Mouse (Mus musculus) T-helper 1 cell (primary cell): Measurements from ENCODE around the gene Slc48a1.

ENCODE experiments used
- in situ Hi-C: fragments of 300-600 bp; cut with MboI, MseI; formaldehyde crosslinking; loops from one replicate; pipeline ENCODE4 v1.15.1; 2025; ENCODE audit warnings: high pct_unique_total_duplicates

Gene Slc48a1

DNA sequence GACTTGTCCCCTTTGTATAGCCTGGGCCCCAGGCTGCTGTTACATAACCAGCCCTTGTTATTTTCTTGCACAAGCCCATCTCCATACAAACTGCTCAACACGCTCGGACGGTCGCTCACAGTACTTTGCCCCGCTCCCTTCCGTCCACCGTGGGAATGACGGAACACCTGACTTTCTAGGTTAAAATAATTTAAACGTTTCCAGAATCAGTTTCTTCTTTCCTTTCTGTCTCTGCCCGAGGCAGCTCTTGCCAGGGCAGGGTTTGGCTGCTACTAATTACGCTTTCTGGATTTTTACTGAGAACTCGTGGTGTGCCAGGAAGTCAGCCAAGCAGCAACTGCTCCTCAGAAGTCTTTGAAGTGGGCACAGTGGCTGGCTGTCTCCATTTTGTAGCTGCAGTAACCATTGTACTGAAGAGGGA lies 2.3 kb downstream of the Slc48a1 start:
- in situ Hi-C loops = no loop called here

DNA sequence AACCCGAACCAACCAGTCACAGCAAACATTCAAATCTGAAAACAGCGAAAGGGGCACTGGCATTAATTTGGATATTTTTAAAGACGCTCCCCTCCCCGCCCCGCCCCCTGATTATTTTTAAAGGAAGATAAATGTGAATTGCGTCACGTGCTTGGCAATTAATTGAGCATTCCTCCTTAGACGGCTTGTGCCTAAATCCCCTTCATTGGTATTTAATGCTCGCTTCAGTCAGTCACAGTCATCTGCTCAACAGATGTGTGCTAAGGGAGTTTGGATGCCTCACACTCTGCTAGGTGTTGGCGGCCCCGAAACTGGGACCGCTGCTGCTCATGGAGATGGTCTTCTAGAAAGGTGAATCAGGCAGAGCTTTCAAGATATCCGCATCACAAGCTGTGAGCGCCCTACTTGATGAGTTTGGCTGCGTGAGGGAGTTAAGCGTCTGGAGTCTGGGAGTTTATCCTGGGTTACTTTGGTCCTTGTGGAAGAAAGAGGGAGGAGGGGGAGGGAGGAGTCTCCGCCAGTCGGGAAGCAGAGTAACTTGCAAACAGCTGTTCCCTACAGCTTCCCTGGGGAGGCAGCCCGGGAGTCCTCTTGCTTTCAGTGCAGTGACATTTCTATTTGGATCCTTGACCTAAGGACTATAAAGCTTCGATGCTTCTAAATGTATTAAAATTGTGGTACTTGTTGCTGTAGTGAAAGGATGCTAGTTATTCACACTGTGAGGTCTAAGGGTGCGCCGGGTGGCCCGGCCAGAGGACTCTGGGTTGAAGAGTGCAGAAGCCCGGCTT lies 3.8 kb downstream of the Slc48a1 start:
- in situ Hi-C loops = no loop called here

- in situ Hi-C loops = no loop called here
Measured at GRCm38 (mm10) chr15:97782749-97783105, 4.4 kb downstream of the Slc48a1 start.

- in situ Hi-C loops = no loop called here
Measured at GRCm38 (mm10) chr15:97784092-97784559, 5.8 kb downstream of the Slc48a1 start.

DNA sequence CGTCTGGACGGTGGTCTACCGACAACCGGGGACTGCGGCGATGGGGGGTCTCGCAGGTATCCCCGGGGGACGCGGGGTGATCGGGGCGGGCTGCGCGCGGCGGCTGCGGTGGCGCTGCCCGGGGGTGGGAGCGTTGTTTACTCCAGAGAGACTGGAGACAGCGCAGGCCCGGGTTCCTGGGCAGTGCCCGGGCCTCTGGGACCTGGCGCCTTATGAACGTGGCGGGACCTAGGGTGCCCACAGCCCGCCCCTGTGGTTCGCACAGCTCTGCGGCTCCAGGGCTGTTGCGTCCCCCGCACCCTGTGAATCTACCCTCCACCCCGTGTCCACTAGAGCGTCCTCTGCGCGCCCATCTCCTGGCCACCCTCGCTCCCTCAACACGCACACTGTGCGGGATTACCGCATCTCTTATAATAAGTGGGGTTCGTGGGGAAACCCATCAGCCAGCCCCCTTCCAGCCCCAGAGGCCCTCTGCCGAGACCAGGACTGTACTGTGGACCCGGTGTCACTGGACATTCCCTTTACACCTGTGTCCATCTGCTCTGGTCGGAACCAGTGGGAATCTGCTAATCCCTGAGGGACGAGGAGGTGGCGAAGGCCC lies 6.3 kb downstream of the Slc48a1 start:
- in situ Hi-C loops = no loop called here

- in situ Hi-C loops = no loop called here
Measured at GRCm38 (mm10) chr15:97785731-97786411, 7.6 kb downstream of the Slc48a1 start.

DNA sequence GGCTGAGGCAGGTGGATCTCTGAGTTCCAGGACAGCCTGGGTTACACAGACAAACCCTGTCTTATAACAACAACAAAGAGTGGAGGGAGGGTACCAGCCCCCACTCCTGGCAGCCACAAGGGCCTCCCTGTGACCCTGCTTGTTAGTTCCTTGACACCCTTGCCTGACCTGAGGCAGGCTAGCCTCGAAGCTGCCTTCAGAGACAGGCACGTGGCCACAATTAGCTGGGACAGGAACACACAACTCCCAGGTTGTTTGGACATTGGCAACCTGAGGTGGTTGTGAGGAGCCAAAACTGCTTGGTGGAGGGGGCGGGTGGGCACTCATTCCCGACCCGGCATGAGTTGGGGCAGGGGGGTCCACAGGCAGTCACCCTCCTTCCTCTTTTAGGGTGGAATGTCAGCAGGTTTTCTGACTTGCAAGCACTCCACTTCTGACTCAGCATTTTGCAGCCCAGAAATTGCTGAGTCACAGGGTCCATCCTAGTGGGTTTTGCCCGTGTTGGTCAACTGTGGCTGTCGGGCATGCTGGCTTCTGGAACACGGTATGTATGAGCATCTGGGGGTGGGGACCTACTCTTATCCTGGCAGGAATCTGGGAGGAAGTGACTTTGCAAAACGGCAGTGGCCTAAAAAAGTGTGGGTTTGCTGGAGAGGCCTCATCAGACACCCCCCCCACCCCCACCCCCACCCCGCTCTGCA lies 8.2 kb downstream of the Slc48a1 start:
- in situ Hi-C loops = no loop called here

DNA sequence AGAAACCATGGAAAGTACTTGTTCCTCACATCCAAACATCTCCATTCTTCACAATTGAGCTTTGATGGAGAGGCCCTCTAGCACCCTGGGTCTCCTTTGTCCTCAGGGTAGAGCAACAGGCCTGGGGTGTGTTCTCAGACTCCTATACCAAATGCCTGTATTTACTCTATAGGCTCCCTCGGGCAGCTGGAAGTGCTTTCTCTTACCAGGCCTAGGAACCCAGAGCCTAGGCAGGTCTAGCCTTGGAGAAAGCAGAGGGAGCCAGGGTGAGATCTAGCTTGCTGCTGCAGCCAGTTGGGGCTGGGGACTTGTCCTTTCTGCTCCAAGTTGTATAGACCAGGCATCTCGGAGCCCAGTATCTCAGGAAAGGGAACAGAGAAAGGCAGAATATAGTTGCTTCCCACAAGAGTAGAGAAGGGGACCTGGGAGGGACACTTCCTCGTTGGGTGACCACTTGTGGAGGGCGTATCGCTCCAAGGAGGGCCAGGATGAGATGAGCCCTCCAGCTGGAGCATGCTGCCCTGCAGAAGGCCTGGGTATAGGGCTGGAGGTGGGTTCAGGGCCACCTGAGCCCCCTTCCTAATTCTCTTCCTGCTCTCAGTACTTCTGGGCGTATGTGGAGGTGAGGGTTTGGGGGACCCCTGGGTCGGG lies 9.0 kb downstream of the Slc48a1 start:
- in situ Hi-C loops = no loop called here

DNA sequence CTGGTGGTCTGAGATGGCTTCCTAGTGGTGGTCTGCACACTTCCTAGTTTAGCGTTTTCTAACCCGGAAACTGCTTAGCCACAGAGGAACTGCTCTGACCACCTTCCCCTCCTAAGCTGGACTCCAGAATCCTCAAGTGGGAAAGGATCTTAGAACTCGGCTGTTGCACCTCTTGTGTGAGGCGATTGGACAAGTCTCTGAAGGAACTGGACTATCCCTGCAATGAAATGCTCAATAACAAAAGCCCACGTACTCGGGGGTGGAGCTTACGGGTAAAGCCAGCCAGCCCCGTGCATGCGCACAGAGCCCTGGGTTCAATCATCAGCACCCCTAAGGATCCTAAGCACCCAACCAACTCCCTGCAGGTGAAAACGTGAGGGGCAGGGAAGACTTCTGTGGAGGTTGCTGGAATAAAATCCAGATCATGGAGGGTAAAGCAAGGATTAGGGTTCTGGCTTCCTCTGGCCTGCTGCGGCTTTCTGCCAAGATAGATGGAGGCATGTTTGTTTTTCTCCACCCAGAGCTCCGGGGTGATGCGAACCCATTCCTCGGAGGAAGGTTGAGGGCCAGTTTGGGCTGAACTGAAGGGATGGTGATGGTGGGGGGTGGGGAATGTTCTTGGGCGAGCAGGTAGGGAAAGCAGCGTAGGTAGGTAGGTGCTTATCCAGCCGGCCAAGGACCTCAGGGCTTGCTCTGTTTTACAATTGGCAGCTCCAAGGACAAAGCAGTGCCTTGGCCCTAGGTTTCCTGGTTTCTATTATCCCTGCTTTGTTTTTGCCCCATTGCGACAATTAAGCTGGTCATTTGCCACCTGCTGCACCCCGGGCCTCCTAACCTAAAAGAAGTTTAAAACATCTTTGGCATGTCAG lies 9.7 kb downstream of the Slc48a1 start:
- in situ Hi-C loops = no loop called here

DNA sequence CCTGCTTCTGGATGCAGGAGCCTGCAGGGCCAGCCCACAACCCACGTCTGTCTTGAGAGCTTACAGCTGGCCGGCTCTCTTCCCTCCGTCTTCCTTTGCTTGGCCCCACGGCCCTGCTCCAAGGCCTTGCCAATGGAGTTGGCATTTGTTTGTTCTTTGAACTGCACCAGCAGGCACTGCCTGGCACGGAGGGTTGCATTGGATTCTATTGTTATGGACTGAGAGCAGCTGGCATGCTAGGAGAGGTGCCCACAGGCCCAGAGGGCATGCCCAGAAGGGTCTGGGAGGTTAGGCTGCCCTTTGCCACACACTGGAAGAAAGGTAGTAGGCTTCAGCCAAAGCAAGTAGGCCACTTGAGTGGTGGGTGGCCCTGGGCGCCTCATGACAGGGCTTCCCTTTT lies 10.5 kb downstream of the Slc48a1 start:
- in situ Hi-C loops = no loop called here

DNA sequence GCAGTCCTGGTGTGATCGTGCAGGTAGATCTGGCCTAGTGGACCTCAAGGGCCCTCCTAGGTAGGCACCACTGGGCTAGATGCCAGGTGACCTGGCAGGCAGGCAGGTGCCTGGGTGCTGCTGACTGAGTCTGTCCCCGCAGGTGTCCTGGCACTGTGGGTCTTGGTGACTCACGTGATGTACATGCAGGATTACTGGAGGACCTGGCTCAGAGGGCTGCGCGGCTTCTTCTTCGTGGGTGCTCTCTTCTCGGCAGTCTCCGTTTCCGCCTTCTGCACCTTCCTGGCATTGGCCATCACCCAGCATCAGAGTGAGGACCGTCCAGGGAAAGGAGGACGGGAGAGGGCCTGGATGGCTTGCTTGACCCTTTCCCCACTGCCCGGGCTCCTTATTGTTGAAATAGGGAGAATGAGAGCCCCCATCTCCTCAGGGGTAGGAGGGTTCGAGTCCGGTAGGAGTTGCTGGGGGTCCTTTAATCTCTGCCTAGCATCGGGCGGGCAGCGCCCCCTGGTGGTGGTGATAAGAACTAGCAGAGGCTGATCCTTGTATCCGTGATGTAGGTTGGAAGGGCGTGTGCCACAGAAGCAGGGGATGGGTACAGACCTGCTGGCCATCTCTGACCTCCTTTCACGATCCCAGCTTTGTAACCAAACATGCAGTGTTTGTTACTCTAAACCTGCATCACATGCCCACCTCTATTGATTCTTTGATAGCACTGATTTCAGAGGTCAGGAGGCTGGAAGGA lies 11.6 kb downstream of the Slc48a1 start:
- in situ Hi-C loops = loop anchor here (5.0 kb wide), 2 partner anchors 67 to 78 kb away; no protein-coding TSS in a partner anchor

GRCm38 (mm10) chr15:97791126-97791700 lies 12.9 kb downstream of the Slc48a1 start:
- in situ Hi-C loops = loop anchor here (5.0 kb wide), 2 partner anchors 66 to 79 kb away; no protein-coding TSS in a partner anchor

DNA sequence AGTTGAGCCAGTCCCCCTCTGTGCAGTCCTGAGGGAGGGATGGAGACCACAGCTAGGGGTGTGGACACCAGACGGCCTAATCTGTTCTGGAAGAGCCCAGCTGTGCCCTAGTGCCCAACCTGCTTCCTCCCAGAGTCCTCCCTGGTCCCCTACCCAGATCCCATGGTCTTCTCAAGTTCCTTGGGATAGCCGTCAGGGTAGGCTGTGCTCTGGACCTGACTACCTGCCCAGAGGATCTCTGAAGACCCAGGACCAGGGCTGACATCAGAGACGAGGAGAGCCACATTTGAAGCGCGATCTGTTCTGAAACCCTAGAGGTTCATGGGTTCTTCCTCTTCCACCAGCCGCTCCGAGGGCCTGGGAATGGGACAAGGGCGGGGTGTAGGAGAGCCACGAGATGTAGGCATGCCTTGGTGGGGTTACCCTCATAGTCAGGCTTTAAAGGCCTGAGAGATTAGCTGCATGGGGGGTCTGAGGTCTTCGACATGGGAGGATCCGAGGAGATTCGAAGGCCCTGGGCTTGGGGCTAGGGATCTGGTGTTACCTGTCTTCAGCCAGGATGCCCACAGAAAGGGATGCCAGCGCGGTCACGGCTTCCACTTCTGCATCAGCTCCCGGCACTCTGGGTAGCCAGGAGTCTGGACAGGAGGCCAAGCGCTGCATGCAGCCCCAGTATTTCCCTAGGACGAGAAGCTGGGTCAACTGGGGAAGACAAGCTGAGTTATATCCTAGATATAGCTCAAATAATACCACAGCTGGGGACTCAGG lies 15.2 kb downstream of the Slc48a1 start:
- in situ Hi-C loops = loop anchor here (5.0 kb wide), 2 partner anchors 64 to 81 kb away; no protein-coding TSS in a partner anchor

DNA sequence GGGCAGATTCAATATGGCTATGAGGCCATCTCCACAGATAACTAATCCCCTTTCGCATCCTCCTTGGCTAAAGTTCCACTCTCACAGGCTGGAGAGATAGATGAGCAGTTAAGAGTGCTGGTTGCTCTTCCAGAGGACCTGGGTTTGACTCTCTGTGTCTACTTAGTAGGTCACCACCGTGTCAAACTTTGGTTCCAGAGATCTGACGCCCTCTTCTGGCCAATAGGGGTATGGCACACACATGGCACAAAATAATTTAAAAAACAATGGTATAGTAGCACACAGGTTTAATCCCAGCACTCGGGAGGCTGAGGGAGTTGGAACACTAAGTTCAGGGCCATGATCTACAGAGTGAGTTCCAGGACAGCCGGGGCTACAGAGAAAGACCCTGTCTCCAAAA lies 15.9 kb downstream of the Slc48a1 start:
- in situ Hi-C loops = loop anchor here (5.0 kb wide), 2 partner anchors 63 to 82 kb away; no protein-coding TSS in a partner anchor

GRCm38 (mm10) chr15:97795559-97796235 lies 17.4 kb downstream of the Slc48a1 start:
- in situ Hi-C loops = no loop called here

DNA sequence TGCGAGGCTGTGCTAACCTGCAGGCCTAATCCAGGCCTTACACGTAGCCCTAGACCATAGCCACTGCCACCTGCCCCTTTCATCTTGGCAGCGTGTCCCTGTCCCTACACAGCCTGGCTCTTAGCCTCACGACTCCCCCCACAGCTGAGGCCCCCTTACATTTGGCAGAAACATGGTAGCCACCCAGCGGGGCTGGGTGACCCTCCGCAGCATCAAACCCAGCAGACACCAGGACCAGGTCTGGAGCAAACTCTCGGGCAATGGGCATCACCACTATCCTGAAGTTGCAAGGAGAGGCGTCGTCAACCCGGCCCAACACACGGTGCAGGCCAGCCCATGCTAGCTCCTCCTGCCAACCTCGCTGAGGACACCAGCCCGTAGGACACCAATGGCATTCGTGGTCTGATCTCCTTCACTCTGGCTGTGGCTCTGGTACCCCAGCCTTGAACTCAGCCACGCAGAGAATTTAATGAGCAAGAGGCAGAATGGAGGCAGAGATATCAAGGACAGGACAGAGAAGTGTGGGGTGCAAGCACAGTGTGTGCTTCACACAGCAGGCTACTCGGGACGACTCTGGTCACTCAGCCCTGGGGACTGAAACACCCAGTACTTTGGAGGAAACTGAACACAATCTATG lies 18.5 kb downstream of the Slc48a1 start:
- in situ Hi-C loops = no loop called here

DNA sequence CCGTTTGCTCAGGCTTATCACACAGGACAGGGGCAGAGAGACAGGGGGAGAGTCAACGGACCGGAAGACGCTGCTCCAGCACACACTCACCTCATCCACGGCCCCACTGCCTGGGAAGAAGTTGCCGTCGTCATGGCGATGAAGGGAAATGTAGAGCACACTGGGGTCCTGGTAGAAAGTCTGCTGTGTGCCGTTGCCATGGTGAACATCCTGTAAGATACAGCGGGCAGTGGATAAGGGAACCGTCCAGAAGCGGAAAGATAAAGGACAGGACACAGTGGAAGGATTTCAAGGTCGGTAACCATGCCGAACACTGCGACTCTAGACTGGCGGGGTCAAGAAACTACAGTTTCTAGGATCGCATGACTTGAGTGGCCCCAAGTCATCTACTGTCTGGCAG lies 19.8 kb downstream of the Slc48a1 start:
- in situ Hi-C loops = no loop called here
